Mouse (Mus musculus) right cerebral cortex, adult 18-20 months (tissue): ENCODE measurements at regions not wholly inside any gene's neighbourhood (a gene's known extent, or its start where the extent isn't known, plus 50 kb on each side); places are given as distances from the start of the nearest gene placed in this dataset.

ENCODE experiments used
- DNase-seq: peaks from one replicate; pipeline ENCODE4 v3.0.0; 2022; ENCODE audit warnings: mixed read lengths

GRCm38 (mm10) chr11:6923917-6924316 is 86.5 kb upstream of the Gm11983 start:
- no peak for DNase-seq

- DNase-seq = no peak
These were observed 81.1 kb upstream of the Gm11983 start for GRCm38 (mm10) chr11:6918546-6918945.

- DNase-seq = no peak
These were observed 68.2 kb upstream of the Gm11983 start for GRCm38 (mm10) chr11:6905630-6906029.

GRCm38 (mm10) chr11:6902991-6903390 is 65.5 kb upstream of the Gm11983 start:
- no peak for DNase-seq

DNA sequence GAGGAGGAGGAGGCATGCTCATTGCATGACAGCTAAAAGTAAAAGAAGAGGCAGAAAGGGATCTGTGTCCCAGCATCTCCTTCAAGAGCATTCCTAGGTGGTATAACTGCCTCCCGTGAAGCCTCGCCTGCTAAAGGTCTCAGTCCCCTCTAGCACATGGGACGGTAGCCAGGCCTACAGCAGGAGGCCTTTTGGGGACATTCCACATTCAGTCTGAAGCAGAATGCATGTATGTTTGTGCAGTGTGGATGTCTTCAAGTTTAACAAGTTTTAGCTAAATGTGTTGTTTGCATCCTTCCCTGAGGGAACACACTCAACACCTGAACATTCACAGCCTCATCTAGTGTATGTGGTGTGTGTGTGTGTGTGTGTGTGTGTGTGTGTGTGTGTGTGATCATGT is 64.8 kb upstream of the Gm11983 start:
- DNase-seq = no peak

DNA sequence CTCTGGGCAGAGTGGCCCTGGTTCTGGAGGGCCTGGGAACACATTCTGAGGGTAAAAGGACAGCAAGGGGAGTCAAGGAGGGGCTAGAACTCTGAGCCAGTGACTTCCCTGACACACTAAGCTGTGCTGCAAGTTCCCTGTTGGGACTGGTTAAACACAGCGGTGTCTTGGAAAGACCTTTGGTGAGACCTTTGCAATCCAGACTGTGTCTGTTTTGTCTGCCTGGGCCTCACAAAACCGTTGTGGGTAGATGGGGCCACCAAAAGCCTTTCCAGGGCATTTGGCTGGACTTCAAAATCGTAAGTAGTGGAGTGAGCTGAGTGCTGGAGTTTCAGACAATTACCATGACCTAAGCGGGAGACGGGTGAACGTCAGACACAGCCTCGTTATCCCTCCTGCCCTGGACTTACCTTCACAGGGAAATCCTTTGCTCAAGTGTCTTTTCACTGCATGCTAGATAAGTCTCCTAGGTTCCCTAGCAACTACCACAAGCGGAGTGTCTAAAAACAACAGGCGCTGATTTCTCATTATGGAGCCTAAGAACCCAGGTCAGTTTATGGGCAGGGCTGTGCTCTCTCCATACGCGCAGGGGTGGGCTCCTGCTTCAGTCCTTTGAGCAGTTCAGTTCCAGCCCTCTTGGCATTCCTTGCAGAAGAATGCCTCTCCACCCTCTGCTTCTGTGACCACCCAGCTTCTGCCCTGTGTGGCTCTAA is 63.5 kb upstream of the Gm11983 start:
- DNase-seq = no peak

DNA sequence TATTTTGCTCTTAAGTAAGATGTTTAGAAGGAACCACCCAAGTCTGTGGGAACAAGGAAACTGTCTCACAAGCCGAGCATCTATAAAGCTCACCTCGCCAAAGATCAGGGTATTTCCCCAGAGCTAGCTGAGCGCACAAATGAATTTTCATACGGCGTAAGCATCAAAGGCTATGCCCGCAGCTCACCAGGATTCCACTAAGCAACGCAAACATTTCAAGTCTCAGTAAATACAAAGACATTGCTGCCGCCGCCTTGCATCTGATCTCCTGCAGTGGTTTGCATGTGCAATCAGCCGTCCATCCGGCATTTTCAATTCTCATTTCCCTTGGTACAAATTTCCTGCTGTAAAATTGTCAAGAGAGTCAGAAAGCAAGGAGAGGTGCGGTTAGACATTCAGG is 62.9 kb upstream of the Gm11983 start:
- no peak for DNase-seq

DNA sequence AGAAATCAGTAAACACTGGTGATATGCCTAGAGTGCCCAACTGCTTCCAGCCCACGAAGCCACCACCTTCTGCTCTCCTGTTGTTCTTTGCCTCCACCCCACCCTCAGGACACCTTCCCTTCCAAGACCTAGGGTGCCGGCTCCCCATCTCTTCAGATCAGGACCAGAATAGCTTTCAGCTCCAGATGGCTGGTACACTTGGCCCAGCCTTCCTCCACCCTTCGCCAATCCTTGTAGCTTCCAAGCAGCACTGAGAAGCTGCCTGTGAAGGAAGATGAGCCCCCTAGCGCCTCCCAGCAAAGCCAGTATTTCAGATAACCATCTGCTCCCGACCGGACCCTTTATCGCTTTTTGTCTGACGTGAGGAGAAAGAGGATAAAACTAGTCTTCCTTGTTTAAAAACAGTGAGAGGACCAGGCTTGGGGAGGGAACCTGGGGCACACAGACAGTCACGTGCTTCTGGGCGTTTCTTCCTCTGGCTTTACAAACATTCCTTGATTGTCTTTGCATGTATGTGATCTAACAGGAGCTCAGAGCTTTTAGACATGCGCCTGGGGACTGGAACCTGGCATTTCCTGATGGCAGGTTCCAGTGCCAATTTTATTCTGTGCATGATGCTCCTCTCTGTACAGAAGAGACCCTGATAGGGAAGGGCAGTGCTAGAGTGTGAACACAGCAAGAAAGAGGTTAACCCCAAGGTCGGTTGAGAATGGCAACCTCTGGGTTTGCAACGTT is 62.0 kb upstream of the Gm11983 start:
- DNase-seq = peak; percentile 69

DNA sequence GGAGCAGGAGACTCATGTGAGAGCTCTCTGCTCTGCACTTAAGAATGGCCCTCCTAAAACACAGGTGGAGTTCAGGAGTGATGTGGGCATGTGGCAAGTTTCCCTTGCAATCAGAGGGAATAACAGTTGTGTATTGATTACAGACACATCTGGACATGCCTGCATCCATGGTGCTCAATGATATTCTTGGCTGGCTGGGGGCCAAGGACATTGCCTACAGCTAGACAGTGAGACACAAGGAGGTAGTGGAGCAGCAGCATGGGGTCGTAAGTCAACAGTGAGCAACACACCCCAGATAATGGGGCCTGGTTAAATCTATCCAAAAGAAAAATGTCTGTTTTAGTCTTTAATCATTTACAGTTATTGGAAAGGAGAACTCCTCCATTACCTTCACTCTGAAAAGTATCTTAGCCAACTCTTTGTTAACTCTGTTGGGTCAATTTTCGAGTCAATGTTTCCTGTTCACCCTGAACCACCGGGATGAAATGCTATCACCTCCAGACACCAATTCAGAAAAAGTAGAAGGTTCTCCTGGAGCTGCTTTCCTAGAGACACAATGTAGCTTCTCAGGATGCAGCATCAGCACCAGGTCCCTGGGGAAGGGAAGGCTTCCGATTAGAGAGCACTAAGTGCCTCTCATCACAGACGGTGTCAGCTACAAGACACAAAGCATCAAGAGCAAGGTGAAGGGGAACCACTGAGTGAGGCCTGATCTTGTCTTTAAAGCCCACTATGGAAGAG is 61.1 kb upstream of the Gm11983 start:
- no peak for DNase-seq

GRCm38 (mm10) chr11:6895786-6896093 is 58.3 kb upstream of the Gm11983 start:
- no peak for DNase-seq

GRCm38 (mm10) chr11:6894911-6895785 is 57.7 kb upstream of the Gm11983 start:
- DNase-seq = no peak

GRCm38 (mm10) chr11:6893734-6894133 is 56.3 kb upstream of the Gm11983 start:
- no peak for DNase-seq

GRCm38 (mm10) chr11:6893063-6893462 is 55.6 kb upstream of the Gm11983 start:
- DNase-seq = no peak

DNA sequence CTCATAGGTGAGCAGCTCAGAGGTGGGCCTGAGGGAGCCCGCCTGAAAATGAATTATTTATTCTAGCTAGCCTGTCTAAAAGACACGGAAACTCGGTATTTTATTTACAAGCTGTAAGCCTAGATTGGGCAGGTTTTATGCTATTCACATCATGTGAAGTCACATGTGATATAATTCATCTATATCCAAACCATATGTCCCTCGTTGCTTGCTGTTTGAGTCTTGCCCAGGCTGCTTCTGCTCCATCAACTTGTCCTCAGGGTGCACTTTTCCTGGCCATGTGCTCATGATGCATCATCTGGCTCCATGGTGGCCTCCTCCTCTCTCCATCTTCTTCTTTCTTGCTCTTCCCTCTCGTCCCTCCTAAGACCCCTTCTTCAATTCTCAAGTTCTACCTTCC is 53.0 kb upstream of the Gm11983 start:
- DNase-seq = no peak

DNA sequence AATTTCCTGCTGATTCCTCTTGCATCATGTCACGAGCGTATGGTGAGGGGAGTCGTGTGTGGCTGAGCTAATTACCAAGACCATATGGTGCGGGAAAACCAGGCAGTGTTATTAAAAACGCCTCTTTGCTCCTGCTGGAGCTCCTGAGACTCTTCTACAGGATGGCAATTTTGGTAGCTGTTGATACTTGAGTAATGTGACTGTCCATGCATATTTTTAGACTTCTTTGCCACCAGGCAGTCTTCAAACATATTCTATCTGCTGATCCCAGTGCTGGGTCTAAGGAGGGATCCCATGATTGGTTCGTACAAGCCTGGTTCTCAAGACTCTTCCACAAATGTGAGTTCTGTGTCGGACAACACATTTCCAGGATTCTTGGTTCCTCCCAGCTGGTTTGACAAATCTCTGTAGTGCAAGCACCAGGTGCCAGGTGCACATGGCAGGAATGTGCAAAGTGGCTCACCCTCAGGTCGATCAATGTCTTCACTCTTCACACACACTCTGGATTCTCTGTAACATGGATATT is 52.3 kb upstream of the Gm11983 start:
- DNase-seq = peak; percentile 35

GRCm38 (mm10) chr11:6889120-6889519 is 51.7 kb upstream of the Gm11983 start:
- DNase-seq = no peak
